Mouse (Mus musculus) heart, adult 2 months (tissue): ENCODE results near the gene Lars2.

Experiments used
- CTCF ChIP-seq: fragments of 200-600 bp; IDR thresholded peaks from 2 replicates; pipeline ENCODE4 v1.8.1; 2022; ENCODE audit warnings: antibody characterized with exemption, mild to moderate bottlenecking, moderate library complexity
- POLR2A ChIP-seq: fragments of 200-500 bp; IDR thresholded peaks from 2 replicates; pipeline ENCODE4 v1.6.1; 2011; ENCODE audit warnings: mild to moderate bottlenecking, low read depth, low read length, control low read depth; ENCODE audit not compliant: insufficient read depth

DNA sequence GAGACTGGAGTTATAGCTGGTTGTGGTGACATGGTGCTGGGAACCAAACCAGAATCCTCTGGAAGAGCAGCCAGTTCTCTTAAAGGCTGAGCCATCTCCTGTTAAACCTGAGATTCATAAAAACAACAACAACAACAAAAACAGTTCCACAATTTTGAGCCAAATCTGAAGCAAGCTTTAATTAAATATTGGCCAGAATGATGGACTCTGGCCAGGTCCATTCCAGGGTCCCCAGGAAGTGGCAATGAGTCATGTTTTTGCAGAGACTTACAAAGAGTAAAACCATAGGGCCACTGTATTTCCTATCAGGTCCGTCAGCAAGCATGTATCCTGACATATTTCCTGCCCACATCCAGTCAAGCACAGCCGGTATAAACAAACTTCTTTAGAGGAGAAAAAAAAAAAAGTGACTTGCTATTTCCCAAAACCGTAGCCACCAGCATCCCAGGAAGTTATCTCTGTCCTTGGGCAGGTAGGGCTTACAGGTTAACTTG lies 27.0 kb upstream of the Lars2 start:
- TF ChIP-seq POLR2A (no peak), CTCF (no peak)
